9 mouse cellular contexts compared by ENCODE assay signal in genomic region chr10:42055224-42056165, GRCm38 (mm10). TPM values are rescaled to one million over a fixed set of nuclear protein-coding genes. Genes with fewer than 3 reads are reported as not detected.
A peak's percentile ranks its signal among the peaks of the same experiment; 100 is the strongest.
DNase-seq lines count a peak whose midpoint lies in the region; ATAC-seq and TF ChIP-seq lines count a peak whose summit lies in the region.
"Had no signal": no experiment of that assay in that cellular context is flagged by ENCODE, and none has a peak within 500 bp of the region (broad histone marks: within the 10 kb centered on the region; RNA-seq: fewer than 3 reads in every experiment).

No protein-coding gene starts in this region.

- H3K27me3 ChIP-seq in kidney, embryonic 14.5 days (ENCODE audit: control insufficient read depth, insufficient read depth, low read length), result no peaks in the 10 kb centered on the region
- no peaks in the 10 kb centered on the region for H3K27me3 ChIP-seq in embryonic facial prominence, embryonic 15.5 days
- H3K27me3 ChIP-seq in limb, embryonic 10.5 days (ENCODE audit: low read depth, poor library complexity, severe bottlenecking), result no peaks in the 10 kb centered on the region
- H3K27me3 ChIP-seq in small intestine, adult 2 months (ENCODE audit: control insufficient read depth, insufficient read depth, low read length), result no peaks in the 10 kb centered on the region

- H3K4me3 ChIP-seq in kidney, embryonic 14.5 days (ENCODE audit: low read length), result no peak overlapping the region
- H3K4me3 ChIP-seq in embryonic facial prominence, embryonic 15.5 days (replicated peaks), result no peak overlapping the region
- H3K4me3 ChIP-seq in limb, embryonic 10.5 days, result peak overlapping the region; percentile 29; the same call in 1 of the 2 replicates
- H3K4me3 ChIP-seq in small intestine, adult 2 months (ENCODE audit: low read depth, low read length), result peak overlapping the region; percentile 40
- H3K4me3 ChIP-seq in lung, adult 2 months (replicated peaks; ENCODE audit: extremely low read depth, low read depth, low read length), result no peak overlapping the region

- 0 out of 2 replicates have a peak, but pooled peaks have one; percentile 75 for ATAC-seq in kidney, embryonic 14.5 days (ENCODE audit: low FRiP score, low TSS enrichment)
- peak; percentile 73; the same call in 1 of the 2 replicates for ATAC-seq in embryonic facial prominence, embryonic 15.5 days (ENCODE audit: insufficient number of reproducible peaks, low FRiP score, low TSS enrichment, low read depth)

- H3K27ac ChIP-seq in kidney, embryonic 14.5 days (ENCODE audit: low read depth, low read length), result no peak overlapping the region
- no peak overlapping the region for H3K27ac ChIP-seq in embryonic facial prominence, embryonic 15.5 days (replicated peaks)
- H3K27ac ChIP-seq in limb, embryonic 10.5 days, result peak overlapping the region; percentile 25; the same call in 1 of the 2 replicates
- H3K27ac ChIP-seq in small intestine, adult 2 months (ENCODE audit: insufficient read depth, low read depth, low read length), result no peak overlapping the region

- DNase-seq in kidney, postnatal 10 days, result no peak
- no peak for DNase-seq in limb, embryonic 10.5 days (ENCODE audit: low spot score)
- DNase-seq in ovary, adult 18-20 months (ENCODE audit: low spot score), result no peak
- DNase-seq in lung, adult 2 months, result no peak
- DNase-seq in ovary, postnatal 10 days (ENCODE audit: low spot score), result no peak
- DNase-seq: gastrocnemius, postnatal 10 days had no signal

- TF ChIP-seq CTCF in small intestine, adult 2 months (IDR thresholded peaks at IDR 0.05; ENCODE audit: extremely low read depth, insufficient read length, insufficient replicate concordance, low read depth, low read length), result no peak
- TF ChIP-seq CTCF in lung, adult 2 months (IDR thresholded peaks at IDR 0.05; ENCODE audit: insufficient read depth, low read length), result no peak

- TF ChIP-seq POLR2A in small intestine, adult 2 months (IDR thresholded peaks at IDR 0.05; ENCODE audit: low read depth, low read length), result no peak
- no peak for TF ChIP-seq POLR2A in lung, adult 2 months (IDR thresholded peaks at IDR 0.05; ENCODE audit: borderline replicate concordance, extremely low read depth, low read depth, low read length)

- WGBS in kidney, embryonic 14.5 days, result 57% methylated on average over 28 of the region's 29 CpGs
- 49% methylated on average over 28 of the region's 29 CpGs for WGBS in embryonic facial prominence, embryonic 15.5 days
- 69% methylated on average over 29 of the region's 29 CpGs for WGBS in limb, embryonic 10.5 days
- WGBS in small intestine, adult 2 months, result 52% methylated on average over 28 of the region's 29 CpGs
- WGBS in lung, adult 2 months, result 46% methylated on average over 28 of the region's 29 CpGs

- no peak overlapping the region; the same call in 1 of the 2 replicates for H3K4me2 ChIP-seq in kidney, embryonic 14.5 days (replicated peaks; ENCODE audit: low read depth, low read length)
- H3K4me2 ChIP-seq in embryonic facial prominence, embryonic 15.5 days (replicated peaks), result peak overlapping the region; percentile 17; the same call in 1 of the 2 replicates

- H3K9ac ChIP-seq in kidney, embryonic 14.5 days (ENCODE audit: low read depth, low read length), result no peak overlapping the region
- H3K9ac ChIP-seq in embryonic facial prominence, embryonic 15.5 days, result no peak overlapping the region

- H3K36me3 ChIP-seq in kidney, embryonic 14.5 days (ENCODE audit: control insufficient read depth, insufficient read depth, low read length), result no peaks in the 10 kb centered on the region
- H3K36me3 ChIP-seq in embryonic facial prominence, embryonic 15.5 days, result no peaks in the 10 kb centered on the region
- H3K36me3 ChIP-seq in limb, embryonic 10.5 days, result no peaks in the 10 kb centered on the region
- H3K36me3 ChIP-seq in small intestine, adult 2 months (ENCODE audit: control insufficient read depth, insufficient read depth, low read length), result no peaks in the 10 kb centered on the region

- H3K9me3 ChIP-seq in kidney, embryonic 14.5 days (ENCODE audit: control insufficient read depth, low read length), result no peaks in the 10 kb centered on the region
- H3K9me3 ChIP-seq in embryonic facial prominence, embryonic 15.5 days (replicated peaks), result no peaks in the 10 kb centered on the region
- H3K9me3 ChIP-seq in limb, embryonic 10.5 days (replicated peaks), result no peaks in the 10 kb centered on the region

- H3K4me1 ChIP-seq in kidney, embryonic 14.5 days (ENCODE audit: control insufficient read depth, insufficient read depth, low read length), result peaks cover 6% of the 10 kb centered on the region; the same call in 1 of the 2 replicates
- peaks cover 5% of the 10 kb centered on the region; the same call in 1 of the 2 replicates for H3K4me1 ChIP-seq in embryonic facial prominence, embryonic 15.5 days
- peaks cover 36% of the 10 kb centered on the region for H3K4me1 ChIP-seq in limb, embryonic 10.5 days
- H3K4me1 ChIP-seq in small intestine, adult 2 months (ENCODE audit: control insufficient read depth, insufficient read depth, insufficient read length, low read length), result no peaks in the 10 kb centered on the region
- no peaks in the 10 kb centered on the region for H3K4me1 ChIP-seq in lung, adult 2 months (ENCODE audit: control insufficient read depth, insufficient read depth, low read length)

RNA-seq across cellular contexts. Expression of gene Armc2, which starts 37.3 kb away (rescaled TPM):
- 0.42 and 1.8 TPM in 2 replicates for polyA plus RNA-seq in kidney, embryonic 14.5 days (2014; fragmentation: Nextera tagmentation; extraction: Ambion mirVana)
- 5.1 and 5.2 TPM in 2 replicates for polyA plus RNA-seq in embryonic facial prominence, embryonic 15.5 days (2015; fragmentation: Nextera tagmentation; extraction: Ambion mirVana)
- 1.5 and 3.4 TPM in 2 replicates for polyA plus RNA-seq in limb, embryonic 10.5 days (2016; fragmentation: Nextera tagmentation; extraction: Ambion mirVana)
- polyA plus RNA-seq in small intestine, adult 2 months (2012; rRNA removed), result 0.32 and 0.60 TPM in 2 replicates
- 1.2 and 1.5 TPM in 2 replicates for polyA plus RNA-seq in lung, adult 2 months (2012; rRNA removed)

Comparison
In these comparisons a context has a peak if more than half of its experiments do, and no peak if none do; other contexts are left out.
1. H3K4me3 ChIP-seq: peak in limb, embryonic 10.5 days (single experiment) and small intestine, adult 2 months (single experiment); none in kidney, embryonic 14.5 days (single experiment), embryonic facial prominence, embryonic 15.5 days (single experiment) and lung, adult 2 months (single experiment).